Mouse (Mus musculus) ES-Bruce4 (cell line): ENCODE data around the gene Eno2. TPM values are rescaled to one million over a fixed set of nuclear protein-coding genes. Genes with fewer than 3 reads are reported as not detected.

Source experiments
- H3K27ac ChIP-seq: 2 replicates; pipeline ENCODE4 v1.5.1; 2012; ENCODE audit warnings: low read length, inconsistent platforms; ENCODE audit not compliant: insufficient read depth
- H3K27me3 ChIP-seq: 2 replicates; pipeline ENCODE4 v1.6.1; 2012; ENCODE audit warnings: mild to moderate bottlenecking, low read length, inconsistent platforms; ENCODE audit not compliant: control insufficient read depth, poor library complexity, insufficient read depth, severe bottlenecking
- H3K36me3 ChIP-seq: 2 replicates; pipeline ENCODE4 v1.6.1; 2012; ENCODE audit warnings: inconsistent platforms, mild to moderate bottlenecking, low read length, moderate library complexity; ENCODE audit not compliant: control insufficient read depth, poor library complexity, insufficient read depth, severe bottlenecking
- H3K4me1 ChIP-seq: one replicate; pipeline ENCODE4 v1.8.1; 2011; ENCODE audit warnings: low read length; ENCODE audit not compliant: control insufficient read depth, insufficient read depth
- H3K4me3 ChIP-seq: 2 replicates; pipeline ENCODE4 v1.5.1; 2011; ENCODE audit warnings: low read depth, mild to moderate bottlenecking, low read length
- H3K9ac ChIP-seq: 2 replicates; pipeline ENCODE4 v1.6.1; 2012; ENCODE audit warnings: low read depth, mild to moderate bottlenecking, inconsistent platforms; ENCODE audit not compliant: poor library complexity, severe bottlenecking
- H3K9me3 ChIP-seq: replicated peaks from 2 replicates; pipeline ENCODE4 v1.6.1; 2012; ENCODE audit warnings: mild to moderate bottlenecking, low read length, inconsistent platforms; ENCODE audit not compliant: control insufficient read depth, poor library complexity, insufficient read depth, severe bottlenecking
- CTCF ChIP-seq: IDR thresholded peaks from one replicate; pipeline ENCODE4 v1.8.1; 2011; ENCODE audit warnings: low read depth, low read length
- EP300 ChIP-seq: IDR thresholded peaks from 2 replicates; pipeline ENCODE4 v1.6.1; 2011; ENCODE audit warnings: low read depth, low read length; ENCODE audit not compliant: insufficient read depth
- POLR2A ChIP-seq: IDR thresholded peaks from one replicate; pipeline ENCODE4 v1.8.1; 2011; ENCODE audit warnings: low read length; ENCODE audit not compliant: insufficient read depth
- polyA plus RNA-seq: library from polyadenylated mRNA; stranded (reverse); fragments of >200 nt; gene quantifications from 2 replicates; pipeline ENCODE4 v1.2.4, GENCODE M21; 2011; ENCODE audit warnings: low read depth; ENCODE audit not compliant: missing spikeins, insufficient read depth, insufficient read length

The Eno2 gene
- polyA plus RNA-seq, 1 experiment = 7.4 TPM

- no peak overlapping the region for H3K27ac ChIP-seq
- no peaks in the 10 kb centered on the region for H3K9me3 ChIP-seq
- no peaks in the 10 kb centered on the region for H3K36me3 ChIP-seq
- TF ChIP-seq CTCF = peak; percentile 56
- peak; percentile 51; the same call in 1 of the 2 replicates for TF ChIP-seq EP300
- TF ChIP-seq POLR2A = no peak
- no peaks in the 10 kb centered on the region for H3K27me3 ChIP-seq
- H3K9ac ChIP-seq = peak overlapping the region; percentile 88
- H3K4me3 ChIP-seq = peak overlapping the region; percentile 65
- H3K4me1 ChIP-seq = no peaks in the 10 kb centered on the region
Measured at GRCm38 (mm10) chr6:124745490-124746295, 23.8 kb downstream of the Eno2 start.

- peaks cover under 1% of the 10 kb centered on the region for H3K4me1 ChIP-seq
- TF ChIP-seq EP300 = no peak
- TF ChIP-seq POLR2A = no peak
- no peak for TF ChIP-seq CTCF
- no peaks in the 10 kb centered on the region for H3K36me3 ChIP-seq
Measured at GRCm38 (mm10) chr6:124744755-124745321, 24.6 kb downstream of the Eno2 start.

DNA sequence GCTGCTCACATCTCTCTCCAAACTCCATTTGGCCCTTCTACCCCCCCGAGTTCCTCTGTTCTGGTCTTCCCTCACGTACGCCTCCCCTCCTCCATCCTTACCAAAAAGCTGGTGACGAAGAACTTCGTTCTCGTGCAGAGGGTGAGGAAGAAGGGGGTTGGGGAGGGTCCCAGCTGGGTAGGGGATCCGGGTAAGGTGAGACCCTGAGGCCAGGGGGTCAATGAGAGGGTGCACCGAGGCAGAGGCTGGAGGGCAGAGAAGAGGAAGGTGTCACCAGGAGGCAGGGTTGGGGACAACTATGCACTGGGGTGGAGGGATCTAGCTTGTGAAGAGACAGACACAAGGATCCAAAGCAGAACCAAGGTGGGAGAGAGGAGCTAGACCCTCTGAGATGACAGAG lies 25.8 kb downstream of the Eno2 start:
- no peaks in the 10 kb centered on the region for H3K36me3 ChIP-seq
- H3K9me3 ChIP-seq = no peaks in the 10 kb centered on the region
- TF ChIP-seq CTCF (no peak), EP300 (no peak), POLR2A (no peak)
- no peak overlapping the region for H3K9ac ChIP-seq
- no peak overlapping the region for H3K4me3 ChIP-seq
- H3K4me1 ChIP-seq = peaks cover 2% of the 10 kb centered on the region
- H3K27ac ChIP-seq = no peak overlapping the region
- H3K27me3 ChIP-seq = no peaks in the 10 kb centered on the region

More at GRCm38 (mm10) chr6:124744755-124745321, 24.6 kb downstream of the Eno2 start:
- H3K27ac ChIP-seq = no peak overlapping the region
- H3K9ac ChIP-seq = peak overlapping the region; percentile 69
- H3K4me3 ChIP-seq = peak overlapping the region; percentile 65
- no peaks in the 10 kb centered on the region for H3K9me3 ChIP-seq
- no peaks in the 10 kb centered on the region for H3K27me3 ChIP-seq

GRCm38 (mm10) chr6:124742839-124743514 lies 26.5 kb downstream of the Eno2 start:
- no peak overlapping the region for H3K9ac ChIP-seq
- no peak overlapping the region for H3K4me3 ChIP-seq
- no peak overlapping the region for H3K27ac ChIP-seq
- no peaks in the 10 kb centered on the region for H3K27me3 ChIP-seq
- no peaks in the 10 kb centered on the region for H3K9me3 ChIP-seq
- no peak for TF ChIP-seq EP300
- no peak for TF ChIP-seq POLR2A
- TF ChIP-seq CTCF = no peak
- H3K36me3 ChIP-seq = no peaks in the 10 kb centered on the region
- peaks cover 2% of the 10 kb centered on the region for H3K4me1 ChIP-seq

DNA sequence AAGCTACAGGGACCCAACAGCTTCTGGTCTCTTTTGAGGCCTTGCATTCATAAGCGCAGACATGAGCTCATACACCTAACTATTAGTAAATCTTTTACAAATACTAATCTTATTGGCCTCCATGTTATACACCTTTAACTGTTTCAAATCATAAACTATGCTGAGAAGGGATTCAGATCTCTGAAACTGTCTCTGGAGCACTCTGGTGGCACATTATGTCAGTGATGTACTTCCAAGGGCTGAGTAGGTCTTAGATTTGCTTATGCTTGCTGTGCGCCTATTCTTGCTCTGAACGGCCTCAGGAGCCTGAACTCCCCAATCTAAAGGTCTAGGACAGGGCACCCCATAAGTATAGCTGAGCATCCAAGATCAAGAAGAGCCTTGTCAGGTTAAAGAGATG lies 27.6 kb downstream of the Eno2 start:
- H3K27ac ChIP-seq = peak overlapping the region; percentile 31; the same call in 1 of the 2 replicates

More for the DNA sequence above, 27.6 kb downstream of the Eno2 start:
- H3K27me3 ChIP-seq = no peaks in the 10 kb centered on the region
- H3K4me3 ChIP-seq = peak overlapping the region; percentile 51
- peak overlapping the region; percentile 70 for H3K9ac ChIP-seq
- H3K4me1 ChIP-seq = peaks cover 2% of the 10 kb centered on the region
- TF ChIP-seq EP300 (no peak), POLR2A (no peak), CTCF (no peak)
- no peaks in the 10 kb centered on the region for H3K36me3 ChIP-seq
- H3K9me3 ChIP-seq = no peaks in the 10 kb centered on the region
